Mouse (Mus musculus) liver, embryonic 14.5 days (tissue): ENCODE measurements around the gene Mta3.

Experiments used
- CTCF ChIP-seq: IDR thresholded peaks from 2 replicates; pipeline ENCODE4 v1.5.1; 2016; ENCODE audit warnings: antibody characterized with exemption, low read depth, control low read depth
- EP300 ChIP-seq: IDR thresholded peaks from 2 replicates; pipeline ENCODE4 v1.6.1; 2016; ENCODE audit warnings: antibody characterized with exemption, low read depth

DNA sequence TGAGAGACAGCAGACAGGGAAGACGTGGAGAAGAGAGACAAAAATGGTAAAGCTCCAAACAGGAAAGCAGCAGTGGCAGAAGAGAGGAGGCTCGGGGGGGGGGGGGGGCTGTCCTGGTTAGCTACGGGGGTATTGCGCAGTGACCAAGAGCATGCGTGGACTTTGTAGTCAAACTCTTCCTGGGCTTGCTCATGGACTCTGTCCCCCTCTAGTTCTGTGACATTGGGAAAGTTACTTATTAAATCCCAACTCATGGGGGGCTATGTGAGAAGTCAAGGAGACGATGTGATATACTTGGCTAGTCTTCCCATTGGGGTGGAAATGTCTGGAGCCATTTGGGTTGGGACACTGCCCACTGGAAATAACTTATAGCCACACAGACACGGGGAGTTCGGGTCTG lies 139.6 kb downstream of the Mta3 start:
- TF ChIP-seq CTCF (no peak), EP300 (no peak)
